Mouse (Mus musculus): ENCODE measurements at regions not wholly inside any gene's neighbourhood (a gene's known extent, or its start where the extent isn't known, plus 50 kb on each side); places are given as distances from the start of the nearest gene placed in this dataset.

GRCm38 (mm10) chr13:35079685-35080084, 52.8 kb upstream of the Eci2 start:
- no peak overlapping the region for H3K9ac ChIP-seq (ENCODE audit: low read length)
- no peaks in the 10 kb centered on the region for H3K4me1 ChIP-seq (ENCODE audit: control insufficient read depth in 2 of 2, insufficient read depth in 2 of 2, low read length in 2 of 2)
- H3K4me2 ChIP-seq (ENCODE audit: low read length), result no peak overlapping the region
- H3K27ac ChIP-seq (replicated peaks in 1 of 2; ENCODE audit: control insufficient read depth in 1 of 2, insufficient read depth in 1 of 2, low read depth in 2 of 2, low read length in 2 of 2), result no peak overlapping the region
- H3K27me3 ChIP-seq (ENCODE audit: control insufficient read depth, insufficient read depth, low read length), result no peaks in the 10 kb centered on the region
- no peak for ATAC-seq (ENCODE audit: insufficient number of reproducible peaks, insufficient read depth, low FRiP score, low read depth)
- no peaks in the 10 kb centered on the region for H3K36me3 ChIP-seq (ENCODE audit: control insufficient read depth, insufficient read depth, low read length)
- H3K9me3 ChIP-seq (ENCODE audit: control insufficient read depth, low read length), result no peaks in the 10 kb centered on the region
- no peak overlapping the region for H3K4me3 ChIP-seq (ENCODE audit: control insufficient read depth in 1 of 2, insufficient read depth in 1 of 2, low read depth in 1 of 2, low read length in 2 of 2)
- WGBS, result 53% methylated on average over 2 of the region's 2 CpGs

DNA sequence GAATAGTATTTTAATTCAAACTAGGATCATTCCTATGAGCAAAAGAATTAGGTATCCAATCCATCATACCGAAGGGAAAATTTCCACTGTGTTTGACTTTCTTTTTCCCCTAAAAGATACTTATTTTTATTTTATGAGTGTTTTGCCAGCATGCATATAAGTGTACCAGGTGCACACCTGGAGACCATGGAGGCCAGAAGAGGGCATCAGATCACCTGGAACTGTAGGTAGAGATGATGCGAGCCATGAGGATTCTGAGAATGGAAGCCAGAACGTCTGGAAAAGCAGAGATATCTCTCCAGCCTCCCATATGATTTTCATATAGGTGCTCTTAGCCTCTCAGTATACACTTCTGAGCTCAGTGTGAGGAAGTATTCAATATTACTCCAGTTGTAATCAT, 58.5 kb upstream of the Eci2 start:
- H3K27me3 ChIP-seq (ENCODE audit: control insufficient read depth, insufficient read depth, low read length), result no peaks in the 10 kb centered on the region
- ATAC-seq (ENCODE audit: insufficient number of reproducible peaks, insufficient read depth, low FRiP score, low read depth), result no peak
- WGBS, result 66% methylated on average over 3 of the region's 3 CpGs
- no peak overlapping the region for H3K4me3 ChIP-seq (ENCODE audit: control insufficient read depth in 1 of 2, insufficient read depth in 1 of 2, low read depth in 1 of 2, low read length in 2 of 2)
- no peak overlapping the region for H3K9ac ChIP-seq (ENCODE audit: low read length)
- H3K9me3 ChIP-seq (ENCODE audit: control insufficient read depth, low read length), result no peaks in the 10 kb centered on the region
- no peaks in the 10 kb centered on the region for H3K36me3 ChIP-seq (ENCODE audit: control insufficient read depth, insufficient read depth, low read length)
- no peak overlapping the region for H3K4me2 ChIP-seq (ENCODE audit: low read length)
- H3K27ac ChIP-seq (replicated peaks in 1 of 2; ENCODE audit: control insufficient read depth in 1 of 2, insufficient read depth in 1 of 2, low read depth in 2 of 2, low read length in 2 of 2), result no peak overlapping the region
- H3K4me1 ChIP-seq (ENCODE audit: control insufficient read depth in 2 of 2, insufficient read depth in 2 of 2, low read length in 2 of 2), result no peaks in the 10 kb centered on the region

GRCm38 (mm10) chr13:35087246-35088040, 60.5 kb upstream of the Eci2 start:
- no peak overlapping the region for H3K4me2 ChIP-seq (ENCODE audit: low read length)
- H3K27me3 ChIP-seq (ENCODE audit: control insufficient read depth, insufficient read depth, low read length), result no peaks in the 10 kb centered on the region
- H3K4me3 ChIP-seq (ENCODE audit: control insufficient read depth in 1 of 2, insufficient read depth in 1 of 2, low read depth in 1 of 2, low read length in 2 of 2), result no peak overlapping the region
- no peak overlapping the region for H3K27ac ChIP-seq (replicated peaks in 1 of 2; ENCODE audit: control insufficient read depth in 1 of 2, insufficient read depth in 1 of 2, low read depth in 2 of 2, low read length in 2 of 2)
- H3K9ac ChIP-seq (ENCODE audit: low read length), result no peak overlapping the region
- H3K4me1 ChIP-seq (ENCODE audit: control insufficient read depth in 2 of 2, insufficient read depth in 2 of 2, low read length in 2 of 2), result no peaks in the 10 kb centered on the region
- no peak for ATAC-seq (ENCODE audit: insufficient number of reproducible peaks, insufficient read depth, low FRiP score, low read depth)
- 74% methylated on average over 6 of the region's 6 CpGs for WGBS
- H3K9me3 ChIP-seq (ENCODE audit: control insufficient read depth, low read length), result no peaks in the 10 kb centered on the region
- H3K36me3 ChIP-seq (ENCODE audit: control insufficient read depth, insufficient read depth, low read length), result no peaks in the 10 kb centered on the region

DNA sequence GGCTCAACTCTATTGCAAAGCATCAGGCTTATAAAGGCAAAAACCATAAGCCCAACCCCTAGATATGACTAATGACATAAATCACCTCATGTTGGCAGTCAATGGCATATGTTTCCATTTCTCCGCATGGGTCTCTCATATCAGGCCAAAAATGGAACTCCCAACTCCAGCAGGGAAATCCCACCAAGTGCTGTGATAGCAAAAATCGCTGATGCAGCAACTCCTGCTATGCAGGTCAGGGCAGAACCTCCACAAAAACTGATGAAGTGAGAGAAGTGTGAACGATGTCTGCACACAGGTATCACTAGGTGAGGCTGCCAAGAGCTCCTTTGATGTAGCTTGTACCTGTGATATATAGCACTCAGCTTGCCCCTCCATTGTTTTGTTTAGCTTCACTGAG, 64.3 kb upstream of the Eci2 start:
- WGBS, result 76% methylated on average over 3 of the region's 3 CpGs
- Histone ChIP-seq H3K4me1 (ENCODE audit: control insufficient read depth in 2 of 2, insufficient read depth in 2 of 2, low read length in 2 of 2) (no peaks in the 10 kb centered on the region), H3K9ac (ENCODE audit: low read length) (no peak overlapping the region), H3K27ac (replicated peaks in 1 of 2; ENCODE audit: control insufficient read depth in 1 of 2, insufficient read depth in 1 of 2, low read depth in 2 of 2, low read length in 2 of 2) (no peak overlapping the region), H3K9me3 (ENCODE audit: control insufficient read depth, low read length) (no peaks in the 10 kb centered on the region), H3K36me3 (ENCODE audit: control insufficient read depth, insufficient read depth, low read length) (no peaks in the 10 kb centered on the region), H3K27me3 (ENCODE audit: control insufficient read depth, insufficient read depth, low read length) (no peaks in the 10 kb centered on the region), H3K4me2 (ENCODE audit: low read length) (no peak overlapping the region), H3K4me3 (ENCODE audit: control insufficient read depth in 1 of 2, insufficient read depth in 1 of 2, low read depth in 1 of 2, low read length in 2 of 2) (no peak overlapping the region)
- ATAC-seq (ENCODE audit: insufficient number of reproducible peaks, insufficient read depth, low FRiP score, low read depth), result no peak

- Histone ChIP-seq H3K4me2 (ENCODE audit: low read length) (no peak overlapping the region), H3K36me3 (ENCODE audit: control insufficient read depth, insufficient read depth, low read length) (no peaks in the 10 kb centered on the region), H3K4me3 (ENCODE audit: control insufficient read depth in 1 of 2, insufficient read depth in 1 of 2, low read depth in 1 of 2, low read length in 2 of 2) (no peak overlapping the region), H3K4me1 (ENCODE audit: control insufficient read depth in 2 of 2, insufficient read depth in 2 of 2, low read length in 2 of 2) (no peaks in the 10 kb centered on the region), H3K27ac (replicated peaks in 1 of 2; ENCODE audit: control insufficient read depth in 1 of 2, insufficient read depth in 1 of 2, low read depth in 2 of 2, low read length in 2 of 2) (no peak overlapping the region), H3K9ac (ENCODE audit: low read length) (no peak overlapping the region), H3K27me3 (ENCODE audit: control insufficient read depth, insufficient read depth, low read length) (no peaks in the 10 kb centered on the region), H3K9me3 (ENCODE audit: control insufficient read depth, low read length) (0 out of 2 replicates have a peak, but pooled peaks cover 3% of the 10 kb centered on the region)
- ATAC-seq (ENCODE audit: insufficient number of reproducible peaks, insufficient read depth, low FRiP score, low read depth), result no peak
- 39% methylated on average over 1 of the region's 1 CpGs for WGBS
These were observed 92.9 kb upstream of the Eci2 start for GRCm38 (mm10) chr13:35119782-35120181.

GRCm38 (mm10) chr13:35129475-35129874, 102.6 kb upstream of the Eci2 start:
- H3K27me3 ChIP-seq (ENCODE audit: control insufficient read depth, insufficient read depth, low read length), result no peaks in the 10 kb centered on the region
- H3K4me2 ChIP-seq (ENCODE audit: low read length), result no peak overlapping the region
- no peaks in the 10 kb centered on the region for H3K4me1 ChIP-seq (ENCODE audit: control insufficient read depth in 2 of 2, insufficient read depth in 2 of 2, low read length in 2 of 2)
- H3K9me3 ChIP-seq (ENCODE audit: control insufficient read depth, low read length), result no peaks in the 10 kb centered on the region
- ATAC-seq (ENCODE audit: insufficient number of reproducible peaks, insufficient read depth, low FRiP score, low read depth), result no peak
- WGBS, result 28% methylated on average over 2 of the region's 2 CpGs
- H3K9ac ChIP-seq (ENCODE audit: low read length), result no peak overlapping the region
- H3K27ac ChIP-seq (replicated peaks in 1 of 2; ENCODE audit: control insufficient read depth in 1 of 2, insufficient read depth in 1 of 2, low read depth in 2 of 2, low read length in 2 of 2), result no peak overlapping the region
- H3K36me3 ChIP-seq (ENCODE audit: control insufficient read depth, insufficient read depth, low read length), result no peaks in the 10 kb centered on the region
- H3K4me3 ChIP-seq (ENCODE audit: control insufficient read depth in 1 of 2, insufficient read depth in 1 of 2, low read depth in 1 of 2, low read length in 2 of 2), result no peak overlapping the region

DNA sequence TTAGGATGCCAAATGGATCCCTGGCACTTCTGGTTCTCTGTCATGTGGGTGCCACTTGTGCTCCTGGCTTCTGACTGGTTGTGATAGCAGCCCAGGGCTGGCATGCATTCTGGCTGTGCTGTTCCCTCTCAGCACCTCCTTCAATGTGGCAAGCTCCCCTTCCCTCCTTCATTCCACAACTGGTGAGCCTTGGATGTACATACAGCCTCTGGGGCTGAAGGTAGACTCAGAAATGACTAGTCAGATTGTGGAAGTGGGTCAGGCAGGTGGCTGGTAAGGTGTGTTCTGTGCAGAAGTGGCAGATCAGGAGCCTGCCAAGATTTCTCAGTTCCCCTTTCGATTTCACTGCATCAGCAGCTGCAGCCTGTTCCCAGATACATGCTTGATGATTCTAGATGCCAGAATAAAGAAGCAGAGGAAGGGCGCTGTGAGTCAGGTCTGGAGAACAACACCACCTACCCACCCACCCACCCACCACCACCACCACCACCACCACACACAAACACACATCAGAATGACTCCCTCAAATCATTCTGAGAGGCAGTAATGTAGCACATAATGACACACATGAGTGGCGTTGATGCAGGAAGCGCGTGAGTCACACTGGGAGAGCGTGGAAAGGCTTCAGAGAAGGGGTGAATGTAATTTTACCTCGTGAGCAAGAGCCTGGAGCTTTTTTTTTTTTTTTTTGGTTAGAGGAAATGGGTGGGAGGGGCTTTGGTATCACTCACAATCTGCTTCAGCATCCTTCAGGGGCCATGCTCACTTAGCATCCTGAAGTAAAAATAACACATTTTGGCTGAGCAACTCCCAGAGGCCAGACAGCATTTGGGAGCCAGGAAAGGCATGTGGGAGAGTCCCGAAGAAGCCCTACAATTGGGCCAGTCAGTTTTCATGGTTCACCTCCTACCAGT, 104.6 kb upstream of the Eci2 start:
- 71% methylated on average over 8 of the region's 8 CpGs for WGBS
- Histone ChIP-seq H3K36me3 (ENCODE audit: control insufficient read depth, insufficient read depth, low read length) (no peaks in the 10 kb centered on the region), H3K9me3 (ENCODE audit: control insufficient read depth, low read length) (no peaks in the 10 kb centered on the region), H3K27me3 (ENCODE audit: control insufficient read depth, insufficient read depth, low read length) (no peaks in the 10 kb centered on the region), H3K4me1 (ENCODE audit: control insufficient read depth in 2 of 2, insufficient read depth in 2 of 2, low read length in 2 of 2) (no peaks in the 10 kb centered on the region), H3K9ac (ENCODE audit: low read length) (no peak overlapping the region), H3K4me3 (ENCODE audit: control insufficient read depth in 1 of 2, insufficient read depth in 1 of 2, low read depth in 1 of 2, low read length in 2 of 2) (no peak overlapping the region), H3K4me2 (ENCODE audit: low read length) (no peak overlapping the region), H3K27ac (replicated peaks in 1 of 2; ENCODE audit: control insufficient read depth in 1 of 2, insufficient read depth in 1 of 2, low read depth in 2 of 2, low read length in 2 of 2) (no peak overlapping the region)
- ATAC-seq (ENCODE audit: insufficient number of reproducible peaks, insufficient read depth, low FRiP score, low read depth), result no peak

Measured in heart, embryonic 14.5 days (tissue).